Mouse (Mus musculus) urinary bladder, postnatal 25 days (tissue): ENCODE data around the gene Prmt7.
"Not testable (repeated sequence)": the region's sequence is repeated elsewhere in the genome, so short reads cannot be mapped to it uniquely, and the experiment has no call there.

Experiments
- DNase-seq: peaks from one replicate; pipeline ENCODE4 v3.0.0; 2022; ENCODE audit warnings: low spot score

Gene Prmt7

GRCm38 (mm10) chr8:106210821-106211345, at the start of gene Prmt7, which contains the start of gene Slc7a6os:
Gene Prmt7 (plus strand): TSS chr8:106210936.
Gene Slc7a6os (minus strand): TSS chr8:106210935.
- peak; percentile 93 for DNase-seq

- no peak for DNase-seq
Observed at GRCm38 (mm10) chr8:106163251-106163650, 47.5 kb upstream of the Prmt7 start.

GRCm38 (mm10) chr8:106165460-106165859, 45.3 kb upstream of the Prmt7 start:
- DNase-seq, result peak; percentile 77

- peak; percentile 92 for DNase-seq
Observed at GRCm38 (mm10) chr8:106168356-106169016, 42.2 kb upstream of the Prmt7 start, which contains the start of gene Slc7a6. Gene Slc7a6 (plus strand): TSS chr8:106168857.

GRCm38 (mm10) chr8:106169017-106169933, 41.5 kb upstream of the Prmt7 start:
- peak; percentile 47 for DNase-seq

GRCm38 (mm10) chr8:106169934-106170480, 40.7 kb upstream of the Prmt7 start:
- DNase-seq, result no peak

- no peak for DNase-seq
Observed at GRCm38 (mm10) chr8:106173566-106173965, 37.2 kb upstream of the Prmt7 start.

GRCm38 (mm10) chr8:106176891-106177290, 33.8 kb upstream of the Prmt7 start:
- no peak for DNase-seq

GRCm38 (mm10) chr8:106177594-106177993, 33.1 kb upstream of the Prmt7 start:
- no peak for DNase-seq

- no peak for DNase-seq
Observed at GRCm38 (mm10) chr8:106178428-106178827, 32.3 kb upstream of the Prmt7 start.

- no peak for DNase-seq
Observed at GRCm38 (mm10) chr8:106185628-106186270, 25.0 kb upstream of the Prmt7 start.

- DNase-seq, result no peak
Observed at GRCm38 (mm10) chr8:106186394-106186793, 24.3 kb upstream of the Prmt7 start.

GRCm38 (mm10) chr8:106189162-106189561, 21.6 kb upstream of the Prmt7 start:
- DNase-seq, result no peak

GRCm38 (mm10) chr8:106191639-106192038, 19.1 kb upstream of the Prmt7 start:
- DNase-seq, result no peak

- no peak for DNase-seq
Observed at GRCm38 (mm10) chr8:106193162-106193561, 17.6 kb upstream of the Prmt7 start.

- no peak for DNase-seq
Observed at GRCm38 (mm10) chr8:106194062-106194461, 16.7 kb upstream of the Prmt7 start.

- peak; percentile 23 for DNase-seq
Observed at GRCm38 (mm10) chr8:106198741-106199140, 12.0 kb upstream of the Prmt7 start.

- DNase-seq, result not testable (repeated sequence)
Observed at GRCm38 (mm10) chr8:106199596-106199995, 11.1 kb upstream of the Prmt7 start.

GRCm38 (mm10) chr8:106210035-106210731, 553 bp upstream of the Prmt7 start:
- no peak for DNase-seq

- DNase-seq, result no peak
Observed at GRCm38 (mm10) chr8:106211421-106211820, 685 bp downstream of the Prmt7 start.

GRCm38 (mm10) chr8:106213959-106214358, 3.2 kb downstream of the Prmt7 start:
- no peak for DNase-seq
